Mouse (Mus musculus) brain, embryonic 14.5 days (tissue): ENCODE results near the gene Ins2. TPM values are rescaled to one million over a fixed set of nuclear protein-coding genes. Genes with fewer than 3 reads are reported as not detected.

Source experiments
- DNase-seq: peaks from one replicate; pipeline ENCODE4 v3.0.0-alpha.2; 2011; ENCODE audit warnings: low read depth
- CTCF ChIP-seq: fragments of 200-500 bp; IDR thresholded peaks from 2 replicates; pipeline ENCODE4 v1.5.1; 2012; ENCODE audit warnings: inconsistent platforms, mild to moderate bottlenecking, moderate library complexity, borderline replicate concordance; ENCODE audit not compliant: insufficient read depth, insufficient read length; ENCODE audit errors: extremely low read depth
- POLR2A ChIP-seq: fragments of 200-500 bp; IDR thresholded peaks from 2 replicates; pipeline ENCODE4 v1.6.1; 2012; ENCODE audit warnings: mild to moderate bottlenecking, inconsistent platforms, borderline replicate concordance; ENCODE audit not compliant: poor library complexity, insufficient read depth, insufficient read length, severe bottlenecking; ENCODE audit errors: extremely low read depth
- polyA plus RNA-seq: library from polyadenylated mRNA; depleted of rRNA; stranded (reverse); fragments of >200 nt; gene quantifications from 2 replicates; pipeline ENCODE4 v1.2.3, GENCODE M21; 2012

Ins2 gene
- polyA plus RNA-seq, 1 experiment: 1.1 TPM

- DNase-seq: peak; percentile 12
- TF ChIP-seq CTCF (no peak), POLR2A (no peak)
Measured at GRCm38 (mm10) chr7:142661811-142662210, 81.4 kb downstream of the Ins2 start.

GRCm38 (mm10) chr7:142661046-142661445 lies 82.1 kb downstream of the Ins2 start:
- TF ChIP-seq CTCF: no peak
- no peak for TF ChIP-seq POLR2A
- DNase-seq: peak; percentile 11

- TF ChIP-seq POLR2A: no peak
- no peak for TF ChIP-seq CTCF
- peak; percentile 43 for DNase-seq
Measured at GRCm38 (mm10) chr7:142660651-142660945, 82.6 kb downstream of the Ins2 start.

- TF ChIP-seq POLR2A: no peak
- no peak for TF ChIP-seq CTCF
- DNase-seq: peak; percentile 9
Measured at GRCm38 (mm10) chr7:142659767-142660650, 83.2 kb downstream of the Ins2 start.

- TF ChIP-seq POLR2A (no peak), CTCF (no peak)
- peak; percentile 45 for DNase-seq
Measured at GRCm38 (mm10) chr7:142659181-142659681, 84.0 kb downstream of the Ins2 start.

- peak; percentile 53 for DNase-seq
Measured at GRCm38 (mm10) chr7:142658681-142659180, 84.5 kb downstream of the Ins2 start.

GRCm38 (mm10) chr7:142657821-142658614 lies 85.2 kb downstream of the Ins2 start:
- TF ChIP-seq CTCF: no peak
- DNase-seq: peak; percentile 18

More at GRCm38 (mm10) chr7:142658681-142659180, 84.5 kb downstream of the Ins2 start:
- TF ChIP-seq CTCF (no peak), POLR2A (no peak)

- TF ChIP-seq POLR2A (no peak), CTCF (no peak)
- DNase-seq: peak; percentile 12
Measured at GRCm38 (mm10) chr7:142657341-142657791, 85.8 kb downstream of the Ins2 start.

GRCm38 (mm10) chr7:142656055-142656454 lies 87.1 kb downstream of the Ins2 start:
- peak; percentile 9 for DNase-seq
- TF ChIP-seq CTCF (no peak), POLR2A (no peak)

GRCm38 (mm10) chr7:142655633-142656032 lies 87.5 kb downstream of the Ins2 start:
- TF ChIP-seq POLR2A (no peak), CTCF (no peak)
- no peak for DNase-seq

- no peak for TF ChIP-seq CTCF
- no peak for TF ChIP-seq POLR2A
- no peak for DNase-seq
Measured at GRCm38 (mm10) chr7:142653726-142654125, 89.5 kb downstream of the Ins2 start.
